Mouse (Mus musculus): ENCODE data around the gene Slc9b1. TPM values are rescaled to one million over a fixed set of nuclear protein-coding genes. Genes with fewer than 3 reads are reported as not detected.

The Slc9b1 gene
- polyA plus RNA-seq, 1 experiment from 2014 or later: 0.15 TPM

DNA sequence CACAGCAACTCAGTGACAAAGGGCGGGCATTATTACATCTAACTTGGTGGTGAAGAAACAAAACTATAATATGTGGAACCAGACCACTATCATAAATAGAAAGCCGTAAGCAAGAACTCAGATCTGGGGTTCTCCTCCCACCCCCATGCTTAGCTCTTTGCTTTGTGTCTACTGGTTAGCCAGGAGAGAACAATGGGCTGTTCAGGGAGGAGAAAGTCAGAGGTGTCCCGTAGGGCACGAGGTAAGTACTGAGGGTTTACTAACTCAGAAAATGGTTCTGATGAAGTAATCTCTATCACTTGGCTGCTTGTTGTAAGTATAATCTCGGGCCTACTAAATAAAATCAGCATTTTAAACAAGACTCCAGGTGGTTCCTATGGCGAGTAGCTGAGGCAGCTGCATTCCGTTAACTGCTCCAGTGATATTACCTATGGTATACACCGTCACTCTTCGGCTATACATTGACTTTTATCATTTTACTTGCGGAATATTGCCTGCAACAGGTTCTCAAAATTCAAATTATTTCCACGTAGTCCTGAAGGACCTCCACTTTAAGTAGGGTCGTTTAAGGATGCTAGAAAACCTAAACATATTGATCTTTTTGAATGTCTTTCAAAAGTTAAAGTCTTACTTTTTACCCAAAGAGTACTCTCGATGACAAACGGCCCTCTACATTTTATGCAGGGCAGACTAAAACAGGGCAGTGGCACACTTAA lies 89.2 kb downstream of the Slc9b1 start:
- 51% methylated on average over 14 of the region's 14 CpGs for WGBS
- Histone ChIP-seq H3K36me3 (ENCODE audit: control insufficient read depth, insufficient read depth, low read length) (no peaks in the 10 kb centered on the region), H3K4me3 (ENCODE audit: low read depth, low read length) (peak overlapping the region; percentile 85), H3K9ac (ENCODE audit: low read length) (peak overlapping the region; percentile 72), H3K27ac (replicated peaks; ENCODE audit: low read depth, low read length) (peak overlapping the region; percentile 10; the same call in 1 of the 2 replicates), H3K4me1 (ENCODE audit: control insufficient read depth, insufficient read depth, low read length) (peaks cover 10% of the 10 kb centered on the region; the same call in 1 of the 2 replicates), H3K9me3 (ENCODE audit: control insufficient read depth, low read length) (no peaks in the 10 kb centered on the region), H3K4me2 (ENCODE audit: low read depth, severe bottlenecking) (peak overlapping the region; percentile 44), H3K27me3 (ENCODE audit: control insufficient read depth, insufficient read depth, low read length) (no peaks in the 10 kb centered on the region)
- no peak for ATAC-seq (ENCODE audit: insufficient number of reproducible peaks, low FRiP score, low TSS enrichment, low read depth)
- DNase-seq (ENCODE audit: low spot score): peak; percentile 27

DNA sequence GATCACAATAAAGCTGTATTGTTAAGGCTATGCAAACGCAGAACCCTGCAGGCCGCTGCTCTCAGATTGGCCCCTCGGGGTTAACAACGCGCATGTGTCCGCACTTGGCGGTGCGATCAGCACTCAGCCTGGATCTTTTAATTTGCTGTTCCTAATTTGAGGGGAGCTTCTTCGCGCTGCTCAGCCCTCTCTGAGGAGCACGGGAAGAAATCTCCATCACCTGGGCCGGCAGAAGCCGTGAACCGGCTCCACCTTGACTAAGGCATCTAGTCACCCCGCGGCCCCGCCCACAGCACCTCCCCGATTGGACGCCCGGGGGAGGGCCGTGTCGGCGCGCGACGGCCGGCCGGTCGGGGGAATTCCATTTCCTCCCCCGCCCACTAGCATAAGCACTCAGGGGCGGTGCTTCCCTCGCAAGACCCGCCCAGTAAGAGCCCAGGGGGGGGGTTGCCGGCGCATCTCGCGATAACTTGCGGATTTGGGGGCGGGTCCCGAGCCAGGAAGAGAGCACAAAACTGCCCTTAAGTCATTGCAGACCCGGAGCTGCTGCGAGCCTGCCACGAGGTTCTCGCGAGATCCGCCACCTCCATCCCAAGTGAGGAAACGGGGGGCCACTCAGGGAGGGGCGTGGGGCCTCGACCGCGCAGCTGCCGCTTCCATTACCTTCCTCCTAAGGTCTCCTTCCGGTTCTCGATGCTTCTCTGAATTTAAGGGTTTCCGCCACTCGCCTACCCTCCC lies 90.1 kb downstream of the Slc9b1 start, which contains the start of gene Ube2d3:
Gene Ube2d3 (plus strand): TSS at position 392 of the 738 bp plus-strand sequence.
- ATAC-seq (ENCODE audit: insufficient number of reproducible peaks, low FRiP score, low TSS enrichment, low read depth): peak; percentile 96
- WGBS: under 1% methylated on average over 48 of the region's 56 CpGs
- no peaks in the 10 kb centered on the region for H3K36me3 ChIP-seq (ENCODE audit: control insufficient read depth, insufficient read depth, low read length)

DNA sequence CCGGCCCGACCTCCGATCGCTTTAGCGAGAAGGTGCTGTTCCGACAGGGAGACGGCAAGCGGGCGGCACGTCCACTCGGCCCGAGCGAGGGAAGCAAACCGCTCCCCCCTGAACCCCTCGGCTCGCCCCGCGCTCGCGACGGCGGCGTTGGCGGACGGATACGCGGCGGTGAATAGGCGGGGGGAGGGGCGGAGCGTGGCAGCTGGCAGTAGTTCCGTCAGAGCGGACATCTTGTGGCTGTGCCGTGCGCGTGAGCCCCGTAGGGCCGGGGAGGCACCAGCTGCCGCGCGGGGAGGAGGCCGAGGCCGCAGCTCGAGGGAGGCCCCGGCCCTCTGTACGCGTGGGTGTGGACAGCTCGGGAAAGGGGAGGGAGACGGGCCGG lies 90.7 kb downstream of the Slc9b1 start:
- H3K9ac ChIP-seq (ENCODE audit: low read length): peak overlapping the region; percentile 97
- H3K4me1 ChIP-seq (ENCODE audit: control insufficient read depth, insufficient read depth, low read length): peaks cover 10% of the 10 kb centered on the region; the same call in 1 of the 2 replicates
- peak; percentile 96 for DNase-seq (ENCODE audit: low spot score)
- H3K36me3 ChIP-seq (ENCODE audit: control insufficient read depth, insufficient read depth, low read length): 0 out of 2 replicates have a peak, but pooled peaks cover 2% of the 10 kb centered on the region
- WGBS: under 1% methylated on average over 41 of the region's 50 CpGs
- H3K4me3 ChIP-seq (ENCODE audit: low read depth, low read length): peak overlapping the region; percentile 85
- peak; percentile 74 for ATAC-seq (ENCODE audit: insufficient number of reproducible peaks, low FRiP score, low TSS enrichment, low read depth)
- no peaks in the 10 kb centered on the region for H3K27me3 ChIP-seq (ENCODE audit: control insufficient read depth, insufficient read depth, low read length)
- no peaks in the 10 kb centered on the region for H3K9me3 ChIP-seq (ENCODE audit: control insufficient read depth, low read length)
- peak overlapping the region; percentile 79; the same call in 1 of the 2 replicates for H3K4me2 ChIP-seq (ENCODE audit: low read depth, severe bottlenecking)
- H3K27ac ChIP-seq (replicated peaks; ENCODE audit: low read depth, low read length): peak overlapping the region; percentile 100

More for the DNA sequence above, 90.1 kb downstream of the Slc9b1 start, which contains the start of gene Ube2d3:
- no peaks in the 10 kb centered on the region for H3K9me3 ChIP-seq (ENCODE audit: control insufficient read depth, low read length)
- DNase-seq (ENCODE audit: low spot score): peak; percentile 98
- H3K27me3 ChIP-seq (ENCODE audit: control insufficient read depth, insufficient read depth, low read length): no peaks in the 10 kb centered on the region
- H3K4me2 ChIP-seq (ENCODE audit: low read depth, severe bottlenecking): peak within 1 kb of the TSS; percentile 79
- peak within 1 kb of the TSS; percentile 97 for H3K9ac ChIP-seq (ENCODE audit: low read length)
- peak within 1 kb of the TSS; percentile 100 for H3K27ac ChIP-seq (replicated peaks; ENCODE audit: low read depth, low read length)
- H3K4me1 ChIP-seq (ENCODE audit: control insufficient read depth, insufficient read depth, low read length): peaks cover 10% of the 10 kb centered on the region; the same call in 1 of the 2 replicates
- H3K4me3 ChIP-seq (ENCODE audit: low read depth, low read length): peak within 1 kb of the TSS; percentile 85

DNA sequence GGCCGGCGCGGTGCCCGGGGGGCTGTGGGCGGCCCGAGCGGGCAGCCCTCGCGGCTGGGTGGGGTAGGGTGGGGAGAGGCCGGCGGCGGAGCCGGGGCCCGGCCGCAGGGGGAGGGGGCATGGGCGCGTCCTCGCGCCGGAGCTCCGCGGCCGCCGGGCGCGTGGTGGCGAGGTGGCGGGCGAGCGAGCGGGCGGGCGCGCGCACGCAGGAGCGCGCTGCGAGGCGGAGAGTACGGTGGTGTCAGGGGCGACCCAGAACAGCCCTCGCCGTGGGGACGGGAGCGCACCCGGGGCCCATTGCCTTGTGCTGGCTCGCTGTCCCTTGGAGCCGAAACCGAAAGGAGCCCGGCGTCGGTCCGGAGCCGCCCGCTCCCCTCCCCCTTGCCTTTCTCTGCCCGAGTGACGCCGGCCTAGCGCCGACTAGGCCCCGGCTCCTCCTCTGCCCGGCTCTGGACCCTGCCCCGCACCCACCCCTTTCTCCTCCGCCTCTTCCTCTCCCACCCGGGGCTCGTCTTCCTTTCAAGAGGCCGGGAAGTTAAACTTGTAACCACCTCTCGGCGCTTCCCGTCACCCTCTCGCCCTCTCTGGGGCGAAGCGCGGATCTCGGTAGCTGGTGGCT lies 91.2 kb downstream of the Slc9b1 start:
- Histone ChIP-seq H3K9me3 (ENCODE audit: control insufficient read depth, low read length) (no peaks in the 10 kb centered on the region), H3K9ac (ENCODE audit: low read length) (peak overlapping the region; percentile 97), H3K27me3 (ENCODE audit: control insufficient read depth, insufficient read depth, low read length) (no peaks in the 10 kb centered on the region), H3K4me1 (ENCODE audit: control insufficient read depth, insufficient read depth, low read length) (peaks cover 10% of the 10 kb centered on the region; the same call in 1 of the 2 replicates), H3K4me3 (ENCODE audit: low read depth, low read length) (peak overlapping the region; percentile 85), H3K27ac (replicated peaks; ENCODE audit: low read depth, low read length) (peak overlapping the region; percentile 100), H3K36me3 (ENCODE audit: control insufficient read depth, insufficient read depth, low read length) (0 out of 2 replicates have a peak, but pooled peaks cover 2% of the 10 kb centered on the region), H3K4me2 (ENCODE audit: low read depth, severe bottlenecking) (peak overlapping the region; percentile 79)
- DNase-seq (ENCODE audit: low spot score): peak; percentile 81
- 2% methylated on average over 41 of the region's 76 CpGs for WGBS
- ATAC-seq (ENCODE audit: insufficient number of reproducible peaks, low FRiP score, low TSS enrichment, low read depth): peak; percentile 64

- no peaks in the 10 kb centered on the region for H3K27me3 ChIP-seq (ENCODE audit: control insufficient read depth, insufficient read depth, low read length)
- H3K36me3 ChIP-seq (ENCODE audit: control insufficient read depth, insufficient read depth, low read length): 0 out of 2 replicates have a peak, but pooled peaks cover 2% of the 10 kb centered on the region
- peak overlapping the region; percentile 97 for H3K9ac ChIP-seq (ENCODE audit: low read length)
- H3K4me1 ChIP-seq (ENCODE audit: control insufficient read depth, insufficient read depth, low read length): peaks cover 10% of the 10 kb centered on the region; the same call in 1 of the 2 replicates
- ATAC-seq (ENCODE audit: insufficient number of reproducible peaks, low FRiP score, low TSS enrichment, low read depth) (no peak), DNase-seq (ENCODE audit: low spot score) (no peak)
- H3K4me3 ChIP-seq (ENCODE audit: low read depth, low read length): peak overlapping the region; percentile 85
- 5% methylated on average over 15 of the region's 15 CpGs for WGBS
- peak overlapping the region; percentile 79 for H3K4me2 ChIP-seq (ENCODE audit: low read depth, severe bottlenecking)
- H3K9me3 ChIP-seq (ENCODE audit: control insufficient read depth, low read length): no peaks in the 10 kb centered on the region
- H3K27ac ChIP-seq (replicated peaks; ENCODE audit: low read depth, low read length): no peak overlapping the region
These were observed 91.8 kb downstream of the Slc9b1 start for GRCm38 (mm10) chr3:135439651-135440050.

- H3K4me1 ChIP-seq (ENCODE audit: control insufficient read depth, insufficient read depth, low read length): peaks cover 10% of the 10 kb centered on the region; the same call in 1 of the 2 replicates
- no peak overlapping the region for H3K27ac ChIP-seq (replicated peaks; ENCODE audit: low read depth, low read length)
- whole genome bisulfite sequencing: 26% methylated on average over 7 of the region's 7 CpGs
- H3K9me3 ChIP-seq (ENCODE audit: control insufficient read depth, low read length): no peaks in the 10 kb centered on the region
- ATAC-seq (ENCODE audit: insufficient number of reproducible peaks, low FRiP score, low TSS enrichment, low read depth): no peak
- peak; percentile 26 for DNase-seq (ENCODE audit: low spot score)
- 0 out of 2 replicates have a peak, but pooled peaks cover 2% of the 10 kb centered on the region for H3K36me3 ChIP-seq (ENCODE audit: control insufficient read depth, insufficient read depth, low read length)
- peak overlapping the region; percentile 97 for H3K9ac ChIP-seq (ENCODE audit: low read length)
- H3K4me2 ChIP-seq (ENCODE audit: low read depth, severe bottlenecking): peak overlapping the region; percentile 79
- no peaks in the 10 kb centered on the region for H3K27me3 ChIP-seq (ENCODE audit: control insufficient read depth, insufficient read depth, low read length)
- H3K4me3 ChIP-seq (ENCODE audit: low read depth, low read length): peak overlapping the region; percentile 85
These were observed 92.4 kb downstream of the Slc9b1 start for GRCm38 (mm10) chr3:135440221-135440620.

DNA sequence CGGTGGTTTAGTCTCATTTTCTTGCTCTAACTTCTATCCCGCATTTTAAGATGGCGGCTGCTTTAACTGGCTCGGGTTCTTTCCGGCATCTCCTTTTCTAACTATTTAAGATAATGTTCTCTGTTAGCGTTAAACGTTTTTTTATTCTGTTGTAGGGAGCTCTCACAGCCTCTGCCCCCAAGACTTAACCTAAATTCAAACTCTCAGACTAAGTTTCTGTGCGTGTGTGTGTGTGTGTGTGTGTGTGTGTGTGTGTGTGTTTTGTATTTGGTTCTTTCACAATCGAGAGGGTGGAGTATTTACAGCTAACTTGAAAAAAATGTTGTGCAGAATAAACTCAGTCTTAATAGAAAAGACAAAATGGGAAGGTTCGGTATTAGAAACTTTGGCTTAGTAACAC lies 92.8 kb downstream of the Slc9b1 start:
- Histone ChIP-seq H3K27me3 (ENCODE audit: control insufficient read depth, insufficient read depth, low read length) (no peaks in the 10 kb centered on the region), H3K9ac (ENCODE audit: low read length) (peak overlapping the region; percentile 97), H3K27ac (replicated peaks; ENCODE audit: low read depth, low read length) (no peak overlapping the region), H3K4me3 (ENCODE audit: low read depth, low read length) (peak overlapping the region; percentile 85), H3K4me2 (ENCODE audit: low read depth, severe bottlenecking) (peak overlapping the region; percentile 79), H3K36me3 (ENCODE audit: control insufficient read depth, insufficient read depth, low read length) (0 out of 2 replicates have a peak, but pooled peaks cover 2% of the 10 kb centered on the region), H3K4me1 (ENCODE audit: control insufficient read depth, insufficient read depth, low read length) (peaks cover 10% of the 10 kb centered on the region; the same call in 1 of the 2 replicates), H3K9me3 (ENCODE audit: control insufficient read depth, low read length) (no peaks in the 10 kb centered on the region)
- DNase-seq (ENCODE audit: low spot score) (no peak), ATAC-seq (ENCODE audit: insufficient number of reproducible peaks, low FRiP score, low TSS enrichment, low read depth) (no peak)
- 62% methylated on average over 10 of the region's 10 CpGs for WGBS

GRCm38 (mm10) chr3:135444930-135445329 lies 97.1 kb downstream of the Slc9b1 start:
- Histone ChIP-seq H3K9me3 (ENCODE audit: control insufficient read depth, low read length) (no peaks in the 10 kb centered on the region), H3K9ac (ENCODE audit: low read length) (no peak overlapping the region), H3K4me3 (ENCODE audit: low read depth, low read length) (no peak overlapping the region), H3K4me1 (ENCODE audit: control insufficient read depth, insufficient read depth, low read length) (peaks cover 5% of the 10 kb centered on the region; the same call in 1 of the 2 replicates), H3K36me3 (ENCODE audit: control insufficient read depth, insufficient read depth, low read length) (0 out of 2 replicates have a peak, but pooled peaks cover 2% of the 10 kb centered on the region), H3K27me3 (ENCODE audit: control insufficient read depth, insufficient read depth, low read length) (no peaks in the 10 kb centered on the region), H3K4me2 (ENCODE audit: low read depth, severe bottlenecking) (no peak overlapping the region), H3K27ac (replicated peaks; ENCODE audit: low read depth, low read length) (no peak overlapping the region)
- DNase-seq (ENCODE audit: low spot score): no peak
- ATAC-seq (ENCODE audit: insufficient number of reproducible peaks, low FRiP score, low TSS enrichment, low read depth): no peak

Measured in limb, embryonic 11.5 days (tissue).